Mouse (Mus musculus) liver, embryonic 14.5 days (tissue): ENCODE measurements around the gene Spout1.

Experiments used
- CTCF ChIP-seq: IDR thresholded peaks from 2 replicates; pipeline ENCODE4 v1.5.1; 2016; ENCODE audit warnings: antibody characterized with exemption, low read depth, control low read depth
- EP300 ChIP-seq: IDR thresholded peaks from 2 replicates; pipeline ENCODE4 v1.6.1; 2016; ENCODE audit warnings: antibody characterized with exemption, low read depth

- TF ChIP-seq CTCF (no peak), EP300 (no peak)
Observed at GRCm38 (mm10) chr2:30176561-30176960, 1.7 kb downstream of the Spout1 start.
